Mouse (Mus musculus): ENCODE measurements around the gene Gm12248. TPM values are rescaled to one million over a fixed set of nuclear protein-coding genes. Genes with fewer than 3 reads are reported as not detected.

The Gm12248 gene
- total RNA-seq, 2 experiments from 2014 or later, result not detected

Other genes starting within 250 kb of the Gm12248 start
- 32.4 and 35.6 TPM in 2 replicates for gene Larp1, start 84.1 kb downstream of the Gm12248 start, total RNA-seq (2015; ENCODE audit: low replicate concordance)
- gene Larp1, start 84.1 kb downstream of the Gm12248 start, total RNA-seq (2017; ENCODE audit: low replicate concordance), result 25.1 and 33.9 TPM in 2 replicates
- gene Cnot8, start 11.0 kb upstream of the Gm12248 start, total RNA-seq (2015; ENCODE audit: low replicate concordance), result 19.5 and 43.6 TPM in 2 replicates
- 22.5 and 29.1 TPM in 2 replicates for gene Cnot8, start 11.0 kb upstream of the Gm12248 start, total RNA-seq (2017; ENCODE audit: low replicate concordance)
- 2.9 and 5.0 TPM in 2 replicates for gene Gemin5, start 75.4 kb upstream of the Gm12248 start, total RNA-seq (2015; ENCODE audit: low replicate concordance)
- gene Gemin5, start 75.4 kb upstream of the Gm12248 start, total RNA-seq (2017; ENCODE audit: low replicate concordance), result 4.3 and 6.5 TPM in 2 replicates
- gene Mrpl22, start 78.5 kb upstream of the Gm12248 start, total RNA-seq (2015; ENCODE audit: low replicate concordance), result 12.6 and 15.9 TPM in 2 replicates
- 10.7 and 21.6 TPM in 2 replicates for gene Mrpl22, start 78.5 kb upstream of the Gm12248 start, total RNA-seq (2017; ENCODE audit: low replicate concordance)
- 16.8 and 27.4 TPM in 2 replicates for gene Igtp, start 106.4 kb upstream of the Gm12248 start, total RNA-seq (2015; ENCODE audit: low replicate concordance)
- 17.1 and 20.9 TPM in 2 replicates for gene Igtp, start 106.4 kb upstream of the Gm12248 start, total RNA-seq (2017; ENCODE audit: low replicate concordance)
- gene Irgm2, start 106.5 kb upstream of the Gm12248 start, total RNA-seq (2015; ENCODE audit: low replicate concordance), result 6.5 and 12.6 TPM in 2 replicates
- gene Irgm2, start 106.5 kb upstream of the Gm12248 start, total RNA-seq (2017; ENCODE audit: low replicate concordance), result 5.9 and 6.8 TPM in 2 replicates
- gene 4930438A08Rik, start 181.7 kb upstream of the Gm12248 start, total RNA-seq (2015; ENCODE audit: low replicate concordance), result 4.3 and 10.9 TPM in 2 replicates
- gene 4930438A08Rik, start 181.7 kb upstream of the Gm12248 start, total RNA-seq (2017; ENCODE audit: low replicate concordance), result 2.7 and 9.5 TPM in 2 replicates
- gene Zfp692, start 213.9 kb upstream of the Gm12248 start, total RNA-seq (2015; ENCODE audit: low replicate concordance), result 4.6 and 17.7 TPM in 2 replicates
- 17.1 and 19.1 TPM in 2 replicates for gene Zfp692, start 213.9 kb upstream of the Gm12248 start, total RNA-seq (2017; ENCODE audit: low replicate concordance)
- gene Zfp672, start 237.2 kb upstream of the Gm12248 start, total RNA-seq (2015; ENCODE audit: low replicate concordance), result 75.3 and 80.5 TPM in 2 replicates
- 27.6 and 39.9 TPM in 2 replicates for gene Zfp672, start 237.2 kb upstream of the Gm12248 start, total RNA-seq (2017; ENCODE audit: low replicate concordance)
- 10.5 and 13.3 TPM in 2 replicates for gene Sh3bp5l, start 237.6 kb upstream of the Gm12248 start, total RNA-seq (2015; ENCODE audit: low replicate concordance)
- 19.8 and 118 TPM in 2 replicates for gene Sh3bp5l, start 237.6 kb upstream of the Gm12248 start, total RNA-seq (2017; ENCODE audit: low replicate concordance)